Mouse (Mus musculus): ENCODE data around the gene a. TPM values are rescaled to one million over a fixed set of nuclear protein-coding genes. Genes with fewer than 3 reads are reported as not detected.

a gene
- polyA plus RNA-seq, 1 experiment from 2014 or later = 0.36 TPM

DNA sequence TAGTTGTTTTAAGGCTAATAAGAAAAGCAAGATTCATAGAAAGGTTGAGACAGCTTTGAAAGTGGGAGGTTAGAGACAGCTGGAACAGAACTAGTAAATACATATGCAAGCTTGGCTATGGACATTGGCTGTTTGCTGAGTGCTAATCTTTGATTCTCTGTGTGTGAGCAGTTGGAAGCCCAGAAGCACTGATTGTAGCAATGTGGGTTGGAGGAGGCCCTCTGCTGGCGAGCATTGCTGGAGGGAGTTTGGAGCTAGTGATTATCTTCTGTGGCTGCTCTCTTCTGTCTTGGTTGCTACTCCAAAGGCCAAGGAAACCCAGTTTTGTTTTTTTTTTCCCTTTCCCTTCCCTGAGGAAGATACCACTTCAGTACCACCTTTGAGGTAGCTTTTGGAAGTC is 26.6 kb downstream of the a start:
- Histone ChIP-seq H3K9me3 (replicated peaks) (no peaks in the 10 kb centered on the region), H3K27me3 (replicated peaks) (no peaks in the 10 kb centered on the region), H3K27ac (no peak overlapping the region), H3K9ac (no peak overlapping the region), H3K4me2 (no peak overlapping the region), H3K4me3 (no peak overlapping the region), H3K4me1 (peaks cover 64% of the 10 kb centered on the region), H3K36me3 (peaks cover 21% of the 10 kb centered on the region)
- WGBS (ENCODE audit: insufficient replicate concordance) = 16% methylated on average over 1 of the region's 1 CpGs
- ATAC-seq = no peak

DNA sequence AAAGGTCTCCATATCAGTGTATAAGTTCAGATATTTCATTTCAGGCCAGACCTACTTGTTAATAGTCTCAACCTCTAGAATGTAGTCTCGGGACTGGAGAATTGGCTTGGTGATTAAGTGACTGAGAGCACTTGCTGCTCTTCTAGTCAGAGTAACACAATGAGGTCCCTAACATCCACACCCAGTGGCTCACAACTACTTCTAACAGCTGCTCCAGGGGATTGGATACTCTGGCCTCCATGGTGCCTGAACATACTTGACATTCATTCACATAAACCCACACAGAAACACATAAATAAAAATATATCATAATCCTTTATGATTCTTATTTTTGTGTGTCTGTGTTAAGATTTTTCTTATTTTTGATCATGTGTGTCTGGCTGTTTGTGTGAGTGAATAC is 27.4 kb downstream of the a start:
- ATAC-seq = no peak

DNA sequence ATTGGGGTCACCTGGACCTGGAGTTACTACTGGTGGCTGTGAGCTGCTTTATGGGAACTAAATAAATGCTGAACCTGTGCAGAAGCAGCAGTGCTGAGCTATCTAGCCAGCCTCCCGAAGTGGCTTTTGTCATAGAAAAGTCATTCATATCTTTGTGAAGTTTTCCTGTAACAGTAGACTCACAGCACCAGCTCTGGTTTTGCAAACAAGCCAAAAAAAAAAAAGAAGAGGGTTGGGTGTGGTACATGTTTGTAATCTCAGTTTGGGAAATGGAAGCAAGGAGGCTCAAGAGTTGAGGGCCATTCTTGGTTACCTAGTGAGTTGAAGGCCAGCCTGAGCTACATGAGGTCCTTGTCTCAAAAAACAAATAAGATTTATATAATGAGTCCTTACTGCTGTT is 29.1 kb downstream of the a start:
- no peak overlapping the region for H3K9ac ChIP-seq
- no peak overlapping the region for H3K4me2 ChIP-seq
- H3K4me1 ChIP-seq = peaks cover 52% of the 10 kb centered on the region
- H3K27ac ChIP-seq = no peak overlapping the region
- H3K36me3 ChIP-seq = peaks cover 28% of the 10 kb centered on the region
- 56% methylated on average over 1 of the region's 1 CpGs for WGBS (ENCODE audit: insufficient replicate concordance)
- no peaks in the 10 kb centered on the region for H3K27me3 ChIP-seq (replicated peaks)
- H3K4me3 ChIP-seq = no peak overlapping the region
- no peaks in the 10 kb centered on the region for H3K9me3 ChIP-seq (replicated peaks)
- no peak for ATAC-seq

More for the DNA sequence above, 27.4 kb downstream of the a start:
- no peak overlapping the region for H3K9ac ChIP-seq
- H3K4me3 ChIP-seq = no peak overlapping the region
- H3K36me3 ChIP-seq = peaks cover 25% of the 10 kb centered on the region
- no peak overlapping the region for H3K4me2 ChIP-seq
- peaks cover 60% of the 10 kb centered on the region for H3K4me1 ChIP-seq
- H3K27ac ChIP-seq = no peak overlapping the region
- H3K27me3 ChIP-seq (replicated peaks) = no peaks in the 10 kb centered on the region
- H3K9me3 ChIP-seq (replicated peaks) = no peaks in the 10 kb centered on the region
- 61% methylated on average over 1 of the region's 1 CpGs for WGBS (ENCODE audit: insufficient replicate concordance)

DNA sequence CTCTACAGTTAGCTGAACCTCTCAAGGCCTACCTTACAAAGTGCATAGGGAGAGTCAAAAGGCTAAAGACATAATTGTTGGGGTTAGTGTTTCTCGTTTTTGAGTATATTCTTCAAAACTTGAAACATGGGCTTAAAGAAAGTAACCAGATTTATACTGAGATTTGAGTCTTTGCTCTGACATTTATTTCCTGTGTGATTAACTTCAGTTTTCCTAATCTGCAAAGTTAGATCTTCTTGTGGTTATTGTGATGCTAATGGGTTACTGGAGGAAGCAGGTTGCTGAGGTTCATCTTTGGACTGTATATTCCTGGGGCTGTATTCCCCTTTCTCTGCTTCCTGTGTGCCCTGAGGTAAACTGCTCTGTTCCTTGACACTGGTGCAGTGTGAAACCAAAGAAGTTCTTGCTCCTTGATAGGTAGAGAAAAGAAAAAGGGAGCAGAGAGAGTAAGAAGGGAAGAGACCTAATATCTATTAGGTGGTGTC is 34.9 kb downstream of the a start:
- peaks cover 31% of the 10 kb centered on the region for H3K4me1 ChIP-seq
- WGBS (ENCODE audit: insufficient replicate concordance) = 82% methylated on average over 1 of the region's 1 CpGs
- no peak overlapping the region for H3K27ac ChIP-seq
- no peak for ATAC-seq
- no peak overlapping the region for H3K4me2 ChIP-seq
- no peaks in the 10 kb centered on the region for H3K9me3 ChIP-seq (replicated peaks)
- no peaks in the 10 kb centered on the region for H3K27me3 ChIP-seq (replicated peaks)
- H3K9ac ChIP-seq = no peak overlapping the region
- peaks cover 46% of the 10 kb centered on the region for H3K36me3 ChIP-seq
- H3K4me3 ChIP-seq = no peak overlapping the region

DNA sequence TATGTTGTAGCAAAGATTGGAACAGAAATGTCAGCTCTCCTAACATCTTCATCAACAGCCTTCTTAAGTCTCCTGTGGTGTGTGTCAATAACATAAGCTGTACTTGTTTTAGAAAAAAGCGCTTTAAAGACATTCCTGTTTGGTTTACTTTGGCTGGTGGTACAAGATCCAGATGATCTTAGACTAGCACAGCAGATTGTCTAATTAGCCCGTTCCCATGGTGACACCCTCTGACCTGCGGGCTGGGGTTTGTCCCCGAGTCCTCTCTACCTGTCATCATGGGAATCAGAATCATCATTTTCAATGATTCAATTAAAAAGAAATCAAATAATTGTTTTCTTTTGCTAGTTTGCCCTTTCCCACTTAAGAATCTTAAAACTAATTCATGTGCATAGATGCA is 36.3 kb downstream of the a start:
- no peaks in the 10 kb centered on the region for H3K9me3 ChIP-seq (replicated peaks)
- H3K27me3 ChIP-seq (replicated peaks) = no peaks in the 10 kb centered on the region
- H3K4me3 ChIP-seq = no peak overlapping the region
- H3K4me1 ChIP-seq = peaks cover 41% of the 10 kb centered on the region
- no peak overlapping the region for H3K9ac ChIP-seq
- H3K36me3 ChIP-seq = peaks cover 43% of the 10 kb centered on the region
- ATAC-seq = no peak
- no peak overlapping the region for H3K4me2 ChIP-seq
- 84% methylated on average over 4 of the region's 4 CpGs for WGBS (ENCODE audit: insufficient replicate concordance)
- H3K27ac ChIP-seq = no peak overlapping the region

DNA sequence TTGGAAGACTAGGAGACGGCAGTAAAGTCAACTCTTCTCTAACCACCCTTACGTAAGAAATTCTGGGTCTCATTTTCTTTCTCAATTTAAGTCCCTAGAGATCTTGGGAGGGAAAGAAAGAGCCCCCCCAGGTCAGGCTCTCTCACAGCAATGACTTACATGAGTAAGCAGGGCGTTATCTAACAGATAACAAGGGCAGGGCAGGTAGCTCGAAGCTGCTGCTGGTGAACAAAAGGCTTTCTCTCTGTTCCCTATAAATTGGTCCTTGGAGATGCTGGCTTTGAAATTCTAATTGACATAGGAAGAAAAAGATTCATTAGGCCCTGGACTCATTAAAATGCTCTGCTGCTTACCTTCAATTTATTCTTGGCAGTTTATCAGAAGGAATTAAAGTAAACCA is 41.3 kb downstream of the a start:
- Histone ChIP-seq H3K27me3 (replicated peaks) (no peaks in the 10 kb centered on the region), H3K9me3 (replicated peaks) (no peaks in the 10 kb centered on the region), H3K4me3 (no peak overlapping the region), H3K4me2 (peak overlapping the region; percentile 32), H3K36me3 (peaks cover 46% of the 10 kb centered on the region), H3K27ac (0 out of 2 replicates have a peak overlapping the region, but pooled peaks have one; percentile 28), H3K4me1 (peaks cover 49% of the 10 kb centered on the region), H3K9ac (no peak overlapping the region)
- WGBS (ENCODE audit: insufficient replicate concordance) = 43% methylated on average over 4 of the region's 4 CpGs
- ATAC-seq = peak; percentile 65; the same call in 1 of the 2 replicates

DNA sequence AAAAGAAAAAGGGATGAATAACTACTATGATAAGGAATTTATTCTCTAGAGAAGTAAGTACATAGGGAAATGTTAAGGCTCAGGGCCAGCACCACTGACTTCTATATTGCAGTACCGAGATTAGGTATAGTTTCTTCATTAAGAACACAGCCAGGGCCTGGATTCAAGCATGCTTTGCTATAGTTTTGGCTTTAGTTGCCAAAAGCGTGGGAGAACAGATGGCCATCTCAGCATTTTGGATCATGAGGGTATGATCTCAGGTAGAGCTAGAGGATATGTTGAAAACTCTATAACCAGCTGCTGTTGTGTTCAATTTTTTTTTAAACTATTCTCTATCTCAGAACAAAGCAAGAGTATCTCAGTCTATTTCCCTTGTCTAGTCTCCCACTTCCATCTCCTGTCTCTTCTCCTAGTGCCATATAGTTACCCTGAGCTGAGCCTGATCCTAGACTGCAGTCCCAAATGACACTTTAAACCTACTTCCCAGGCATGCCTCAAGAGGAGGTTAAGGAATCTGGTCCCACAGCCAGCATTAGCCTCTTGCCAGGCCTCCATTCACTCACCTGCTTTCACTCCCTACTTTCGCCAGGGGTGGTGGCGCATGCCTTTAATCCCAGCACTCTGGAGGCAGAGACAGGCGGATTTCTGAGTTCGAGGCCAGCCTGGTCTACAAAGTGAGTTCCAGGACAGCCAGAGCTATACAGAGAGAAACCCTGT is 43.1 kb downstream of the a start:
- H3K9me3 ChIP-seq (replicated peaks) = no peaks in the 10 kb centered on the region
- no peaks in the 10 kb centered on the region for H3K27me3 ChIP-seq (replicated peaks)
- no peak overlapping the region for H3K9ac ChIP-seq
- WGBS (ENCODE audit: insufficient replicate concordance) = 93% methylated on average over 6 of the region's 6 CpGs
- peaks cover 45% of the 10 kb centered on the region for H3K36me3 ChIP-seq
- H3K27ac ChIP-seq = no peak overlapping the region
- no peak overlapping the region for H3K4me3 ChIP-seq
- peaks cover 42% of the 10 kb centered on the region for H3K4me1 ChIP-seq
- no peak for ATAC-seq
- H3K4me2 ChIP-seq = no peak overlapping the region

DNA sequence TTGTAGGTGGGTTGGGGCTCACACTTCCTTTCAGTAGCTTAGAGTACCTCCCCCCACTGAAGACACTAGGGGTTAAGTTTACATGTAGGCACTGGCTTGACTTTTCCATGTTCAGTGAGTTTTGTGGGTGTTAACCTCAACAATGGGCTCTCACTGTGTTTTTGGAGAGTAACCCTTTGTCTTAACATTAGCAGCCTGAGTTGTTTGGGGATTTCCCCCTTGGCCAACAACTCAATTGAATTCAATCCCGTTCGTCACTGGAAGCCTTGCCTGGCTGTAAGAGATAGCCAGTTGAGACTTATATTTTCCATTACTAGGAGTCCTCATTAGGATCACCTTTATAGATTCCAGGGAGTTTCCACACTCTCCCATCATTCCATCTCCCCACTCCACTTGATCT is 45.3 kb downstream of the a start:
- peaks cover 20% of the 10 kb centered on the region for H3K4me1 ChIP-seq
- H3K4me3 ChIP-seq = no peak overlapping the region
- no peak for ATAC-seq
- no peak overlapping the region for H3K4me2 ChIP-seq
- H3K9ac ChIP-seq = no peak overlapping the region
- peaks cover 40% of the 10 kb centered on the region for H3K36me3 ChIP-seq
- no peak overlapping the region for H3K27ac ChIP-seq
- H3K9me3 ChIP-seq (replicated peaks) = no peaks in the 10 kb centered on the region
- H3K27me3 ChIP-seq (replicated peaks) = no peaks in the 10 kb centered on the region
- 97% methylated on average over 2 of the region's 2 CpGs for WGBS (ENCODE audit: insufficient replicate concordance)

DNA sequence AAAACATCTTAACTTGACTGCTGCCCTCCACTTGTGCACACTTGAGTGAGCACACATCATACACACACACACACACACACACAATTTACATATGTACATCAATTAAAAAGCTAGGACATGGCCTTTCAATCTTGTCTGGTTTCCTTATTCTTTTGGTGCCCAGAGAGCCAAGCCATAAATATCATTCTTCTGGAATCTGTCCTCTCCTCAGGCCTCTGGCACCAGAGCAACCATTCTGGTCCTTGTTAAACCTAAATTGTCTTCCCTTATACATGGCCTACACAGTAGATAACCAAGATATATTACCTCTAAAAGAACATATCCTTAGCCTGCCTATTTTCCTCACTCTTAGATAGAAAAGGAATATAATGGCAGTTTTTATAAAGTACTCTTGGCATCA is 56.9 kb downstream of the a start:
- no peak overlapping the region for H3K4me2 ChIP-seq
- H3K36me3 ChIP-seq = peaks cover 54% of the 10 kb centered on the region
- no peaks in the 10 kb centered on the region for H3K9me3 ChIP-seq (replicated peaks)
- H3K27ac ChIP-seq = no peak overlapping the region
- H3K9ac ChIP-seq = no peak overlapping the region
- no peaks in the 10 kb centered on the region for H3K27me3 ChIP-seq (replicated peaks)
- no peak overlapping the region for H3K4me3 ChIP-seq
- H3K4me1 ChIP-seq = no peaks in the 10 kb centered on the region
- ATAC-seq = no peak

DNA sequence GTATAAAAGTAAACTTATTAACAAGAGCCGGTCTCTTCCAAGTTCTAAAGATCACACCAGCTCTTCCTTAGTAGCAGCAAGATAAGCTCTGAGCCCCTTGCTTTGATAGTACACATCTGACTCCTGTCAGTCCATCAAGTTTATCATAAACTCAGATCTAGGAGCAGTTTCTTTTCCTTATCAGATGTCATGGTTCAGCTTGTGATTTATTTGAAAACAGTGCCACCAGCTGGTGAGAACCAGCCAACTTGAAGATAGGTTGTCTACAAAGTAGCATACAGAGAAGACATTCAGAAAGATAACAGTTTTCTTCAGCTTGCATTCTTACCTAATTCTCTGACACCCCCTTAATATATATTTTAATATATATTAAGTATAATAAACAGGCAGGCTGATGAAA is 64.2 kb downstream of the a start:
- no peak overlapping the region for H3K4me3 ChIP-seq
- no peak overlapping the region for H3K4me2 ChIP-seq
- no peaks in the 10 kb centered on the region for H3K9me3 ChIP-seq (replicated peaks)
- no peaks in the 10 kb centered on the region for H3K27me3 ChIP-seq (replicated peaks)
- 89% methylated on average over 1 of the region's 1 CpGs for WGBS (ENCODE audit: insufficient replicate concordance)
- peaks cover 5% of the 10 kb centered on the region; the same call in 1 of the 2 replicates for H3K4me1 ChIP-seq
- H3K36me3 ChIP-seq = peaks cover 54% of the 10 kb centered on the region
- ATAC-seq = no peak
- H3K9ac ChIP-seq = no peak overlapping the region
- no peak overlapping the region for H3K27ac ChIP-seq

DNA sequence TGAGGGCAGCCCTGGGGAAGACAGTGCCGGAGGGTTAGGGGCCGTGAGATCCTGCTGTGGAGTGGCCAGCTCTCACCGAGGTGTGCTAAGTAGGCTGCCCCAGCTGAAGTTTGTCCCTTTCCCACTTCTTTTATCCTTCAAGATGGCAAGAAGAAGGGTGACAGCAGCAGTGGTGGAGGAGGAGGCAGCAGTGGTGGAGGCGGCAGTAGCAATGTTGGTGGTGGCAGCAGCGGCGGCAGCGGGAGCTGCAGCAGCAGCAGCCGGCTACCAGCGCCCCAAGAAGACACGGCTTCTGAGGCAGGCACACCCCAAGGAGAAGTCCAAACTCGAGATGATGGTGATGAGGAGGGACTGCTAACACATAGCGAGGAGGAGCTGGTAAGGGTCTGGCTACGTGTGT is 72.5 kb downstream of the a start:
- no peak overlapping the region for H3K27ac ChIP-seq
- H3K4me2 ChIP-seq = no peak overlapping the region
- no peaks in the 10 kb centered on the region for H3K4me1 ChIP-seq
- no peak overlapping the region for H3K4me3 ChIP-seq
- no peak overlapping the region for H3K9ac ChIP-seq
- no peak for ATAC-seq
- H3K27me3 ChIP-seq (replicated peaks) = no peaks in the 10 kb centered on the region
- H3K36me3 ChIP-seq = peaks cover 100% of the 10 kb centered on the region
- WGBS (ENCODE audit: insufficient replicate concordance) = 85% methylated on average over 13 of the region's 13 CpGs
- H3K9me3 ChIP-seq (replicated peaks) = no peaks in the 10 kb centered on the region

DNA sequence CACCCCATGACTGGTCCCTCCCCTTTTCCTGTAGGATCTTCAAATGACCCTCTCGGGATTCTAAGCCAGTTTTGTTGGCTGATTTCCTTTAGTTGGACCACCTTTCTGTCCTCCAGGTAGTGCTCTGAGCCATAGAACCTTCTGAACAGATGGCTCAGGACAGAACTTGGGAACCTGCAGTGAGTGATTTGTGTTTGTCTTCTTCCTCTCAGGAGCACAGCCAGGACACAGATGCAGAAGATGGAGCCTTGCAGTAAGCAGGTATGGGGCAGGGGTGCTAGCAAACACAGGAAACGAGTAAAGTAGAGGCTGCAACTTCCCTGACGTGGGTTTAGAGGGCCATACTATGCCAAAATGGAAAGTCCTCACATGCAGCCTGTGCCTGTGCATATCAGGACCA is 74.5 kb downstream of the a start:
- WGBS (ENCODE audit: insufficient replicate concordance) = 70% methylated on average over 3 of the region's 3 CpGs
- Histone ChIP-seq H3K36me3 (peaks cover 100% of the 10 kb centered on the region), H3K4me1 (no peaks in the 10 kb centered on the region), H3K9ac (no peak overlapping the region), H3K4me3 (no peak overlapping the region), H3K27ac (no peak overlapping the region), H3K4me2 (no peak overlapping the region), H3K9me3 (replicated peaks) (no peaks in the 10 kb centered on the region), H3K27me3 (replicated peaks) (no peaks in the 10 kb centered on the region)
- no peak for ATAC-seq

DNA sequence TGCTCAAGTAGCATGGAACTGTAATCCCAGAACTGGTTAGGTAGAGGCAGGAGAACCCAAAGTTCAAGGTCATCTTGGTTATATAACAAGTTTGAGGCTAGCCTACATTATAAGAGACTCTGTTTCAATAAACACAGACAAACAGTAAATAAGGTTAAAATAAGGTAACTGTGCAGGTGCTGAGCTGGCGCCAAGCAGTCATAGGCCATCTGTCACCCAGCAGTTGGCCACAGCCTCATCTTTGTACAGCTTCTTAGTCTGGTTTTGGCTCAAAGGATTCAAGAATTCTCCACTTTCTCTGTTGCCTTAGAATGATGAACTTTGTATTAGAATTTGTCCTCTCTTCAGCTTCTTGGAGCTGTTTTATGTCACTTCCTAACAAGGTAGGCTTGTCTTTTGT is 76.9 kb downstream of the a start:
- H3K9ac ChIP-seq = no peak overlapping the region
- H3K27me3 ChIP-seq (replicated peaks) = no peaks in the 10 kb centered on the region
- no peaks in the 10 kb centered on the region for H3K4me1 ChIP-seq
- WGBS (ENCODE audit: insufficient replicate concordance) = 89% methylated on average over 1 of the region's 1 CpGs
- ATAC-seq = no peak
- H3K4me2 ChIP-seq = no peak overlapping the region
- H3K9me3 ChIP-seq (replicated peaks) = no peaks in the 10 kb centered on the region
- no peak overlapping the region for H3K4me3 ChIP-seq
- H3K27ac ChIP-seq = no peak overlapping the region
- peaks cover 98% of the 10 kb centered on the region for H3K36me3 ChIP-seq

Data from liver, embryonic 12.5 days (tissue).